Mouse (Mus musculus) stomach, postnatal 0 days (tissue): ENCODE measurements at regions not wholly inside any gene's neighbourhood (a gene's known extent, or its start where the extent isn't known, plus 50 kb on each side); places are given as distances from the start of the nearest gene placed in this dataset.

Source experiments
- CTCF ChIP-seq: IDR thresholded peaks from 2 replicates; pipeline ENCODE4 v1.5.1; 2016; ENCODE audit warnings: antibody characterized with exemption, low read depth, mild to moderate bottlenecking, moderate library complexity
- EP300 ChIP-seq: optimal IDR thresholded peaks from 2 replicates; pipeline ENCODE3; 2016; ENCODE audit warnings: antibody characterized with exemption

- TF ChIP-seq CTCF = no peak
- TF ChIP-seq EP300 = no peak
Observed at GRCm38 (mm10) chr13:57275871-57276270, 380.1 kb upstream of the Trpc7 start.
